Mouse (Mus musculus): ENCODE data around the gene Lipc. TPM values are rescaled to one million over a fixed set of nuclear protein-coding genes. Genes with fewer than 3 reads are reported as not detected.

Lipc gene
- not detected in 2 replicates for total RNA-seq (2023)

DNA sequence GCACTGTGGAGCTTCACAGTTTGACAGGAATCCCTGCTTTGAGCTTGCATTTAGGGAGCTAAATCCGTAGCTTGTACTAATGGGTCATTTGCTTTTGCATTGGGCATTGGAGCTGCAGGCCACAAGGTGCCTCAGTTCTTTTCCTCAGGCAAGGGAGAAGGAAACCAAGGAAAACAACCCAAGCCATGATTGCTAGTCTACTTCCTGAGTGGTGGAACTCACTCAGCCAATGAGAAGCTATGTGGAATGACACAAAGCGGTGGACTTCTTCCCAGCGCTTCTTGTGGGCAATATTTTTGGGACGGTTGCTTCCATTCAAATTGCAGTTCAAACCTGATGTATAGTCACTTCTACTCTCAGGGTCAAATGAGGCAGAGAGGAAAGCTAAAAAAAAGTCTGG is at the start of gene Lipc:
TSS of gene Lipc (minus strand) at position 101 of the 400 bp plus-strand sequence.

Other genes with a start within 250 kb of the Lipc start
- gene Aqp9, start 216.5 kb upstream of the Lipc start, total RNA-seq (2023) = 39.6 and 48.8 TPM in 2 replicates

Measured in neutrophil, adult 65 days (primary cell).